Mouse (Mus musculus): ENCODE measurements around the gene Tnk1. TPM values are rescaled to one million over a fixed set of nuclear protein-coding genes. Genes with fewer than 3 reads are reported as not detected.

Tnk1 gene
- polyA plus RNA-seq, 1 experiment from 2014 or later, result 20.5 TPM

DNA sequence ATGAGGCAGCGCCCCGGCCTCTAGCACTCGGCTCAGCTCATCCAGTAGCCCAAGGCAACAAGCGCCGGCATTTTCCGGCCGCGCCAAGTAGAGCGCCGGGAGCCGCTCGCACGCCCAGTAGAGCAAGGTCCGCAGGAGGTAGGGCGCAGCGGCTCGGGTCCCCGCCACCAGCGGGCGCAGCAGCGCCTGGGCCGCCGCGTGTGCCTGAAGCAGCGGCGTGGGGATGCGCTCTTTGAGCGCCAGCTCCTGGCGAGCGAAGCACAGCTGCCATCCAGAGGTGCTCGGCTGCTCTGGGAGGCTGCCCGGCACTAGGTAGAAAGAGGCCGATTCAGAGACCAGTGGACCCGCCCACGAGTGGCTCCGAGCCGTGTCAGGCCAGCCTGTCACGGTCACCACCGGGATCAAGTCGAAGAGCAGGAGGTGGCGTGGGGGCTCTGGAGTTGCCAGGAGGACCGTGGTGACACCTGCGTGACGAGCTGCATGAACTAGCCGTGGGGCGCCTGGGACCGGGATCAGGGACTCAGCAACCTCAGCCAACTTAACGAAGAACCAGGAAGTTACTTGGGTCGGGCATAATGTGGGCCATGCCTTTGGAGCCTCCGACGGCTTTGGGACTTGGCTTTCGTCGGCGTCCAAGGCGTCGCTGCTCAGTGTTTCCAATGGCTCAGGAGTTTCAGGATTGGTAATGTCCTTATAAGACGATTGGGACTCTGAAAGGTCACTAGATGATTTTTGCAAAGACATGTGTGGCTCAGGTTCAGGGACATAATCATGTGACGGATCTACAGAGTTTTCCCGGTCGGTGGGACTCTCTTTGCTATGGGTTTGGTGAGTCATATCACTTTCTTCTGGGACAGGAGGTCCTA is 54.5 kb downstream of the Tnk1 start:
- ATAC-seq, result peak; percentile 84
- H3K4me1 ChIP-seq (ENCODE audit: control insufficient read depth, insufficient read depth, low read length), result peaks cover 52% of the 10 kb centered on the region
- H3K27ac ChIP-seq (ENCODE audit: low read length), result peak overlapping the region; percentile 89

DNA sequence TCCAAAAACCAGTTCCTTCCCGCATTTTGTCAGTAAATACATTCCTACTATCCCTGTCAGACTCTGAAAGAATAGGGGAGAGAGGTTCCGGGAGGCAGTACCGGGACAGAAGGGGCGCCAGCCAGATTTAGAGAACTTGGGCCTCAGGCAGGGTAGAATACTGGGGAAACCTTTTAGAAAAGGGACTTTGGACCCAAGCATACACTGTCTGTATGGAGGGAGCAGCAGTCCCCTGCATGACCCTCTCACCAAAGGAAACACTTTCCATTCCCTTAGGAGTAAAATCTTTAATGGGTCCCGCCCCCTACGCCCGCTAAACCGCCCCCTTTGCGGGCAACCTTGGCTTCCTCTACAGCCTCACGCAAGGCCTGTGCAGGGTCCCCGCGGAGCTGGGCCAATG is 55.2 kb downstream of the Tnk1 start:
- peak overlapping the region; percentile 64 for H3K4me3 ChIP-seq (ENCODE audit: low read length)
- H3K9me3 ChIP-seq (ENCODE audit: control insufficient read depth, low read length), result no peaks in the 10 kb centered on the region
- H3K36me3 ChIP-seq (ENCODE audit: control insufficient read depth, insufficient read depth, low read length), result no peaks in the 10 kb centered on the region
- H3K27me3 ChIP-seq (replicated peaks; ENCODE audit: control insufficient read depth, insufficient read depth, low read length), result 0 out of 2 replicates have a peak, but pooled peaks cover 5% of the 10 kb centered on the region
- ATAC-seq, result peak; percentile 54
- H3K4me1 ChIP-seq (ENCODE audit: control insufficient read depth, insufficient read depth, low read length), result peaks cover 54% of the 10 kb centered on the region
- 2% methylated on average over 12 of the region's 12 CpGs for WGBS
- peak overlapping the region; percentile 98 for H3K4me2 ChIP-seq (ENCODE audit: low read depth, low read length)
- H3K9ac ChIP-seq (ENCODE audit: low read depth, low read length), result peak overlapping the region; percentile 82
- peak overlapping the region; percentile 89 for H3K27ac ChIP-seq (ENCODE audit: low read length)

More for the DNA sequence above, 54.5 kb downstream of the Tnk1 start:
- Histone ChIP-seq H3K4me2 (ENCODE audit: low read depth, low read length) (peak overlapping the region; percentile 98), H3K9ac (ENCODE audit: low read depth, low read length) (peak overlapping the region; percentile 82), H3K36me3 (ENCODE audit: control insufficient read depth, insufficient read depth, low read length) (no peaks in the 10 kb centered on the region), H3K4me3 (ENCODE audit: low read length) (peak overlapping the region; percentile 64), H3K27me3 (replicated peaks; ENCODE audit: control insufficient read depth, insufficient read depth, low read length) (0 out of 2 replicates have a peak, but pooled peaks cover 5% of the 10 kb centered on the region), H3K9me3 (ENCODE audit: control insufficient read depth, low read length) (no peaks in the 10 kb centered on the region)
- 2% methylated on average over 57 of the region's 60 CpGs for WGBS

DNA sequence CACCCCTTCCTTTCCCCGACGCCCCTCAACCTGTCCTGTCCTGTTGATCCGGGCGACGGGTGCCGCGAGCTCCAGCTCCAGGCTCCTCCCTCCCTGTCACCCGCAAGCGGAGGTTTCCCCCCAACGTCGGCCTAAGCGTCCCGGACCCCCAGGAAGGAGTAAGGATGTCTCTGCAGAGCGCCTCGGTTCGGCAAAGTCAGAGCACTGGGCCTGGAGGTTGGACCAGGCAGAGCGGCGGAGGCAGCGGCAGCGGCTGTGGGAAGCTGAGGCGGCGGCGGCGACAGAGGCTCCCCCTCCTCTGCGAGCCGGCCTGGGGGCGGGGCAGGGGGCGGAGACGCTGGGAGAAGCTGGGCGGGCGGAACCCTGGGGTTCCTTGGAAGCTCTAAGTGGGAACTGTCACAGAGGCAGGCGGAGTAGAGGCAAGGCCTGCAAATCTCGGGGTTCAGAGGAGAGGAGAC is 55.9 kb downstream of the Tnk1 start:
- no peaks in the 10 kb centered on the region for H3K9me3 ChIP-seq (ENCODE audit: control insufficient read depth, low read length)
- peak overlapping the region; percentile 64 for H3K4me3 ChIP-seq (ENCODE audit: low read length)
- peak overlapping the region; percentile 82 for H3K9ac ChIP-seq (ENCODE audit: low read depth, low read length)
- ATAC-seq, result peak; percentile 57
- H3K27ac ChIP-seq (ENCODE audit: low read length), result peak overlapping the region; percentile 89
- under 1% methylated on average over 32 of the region's 33 CpGs for WGBS
- no peaks in the 10 kb centered on the region for H3K36me3 ChIP-seq (ENCODE audit: control insufficient read depth, insufficient read depth, low read length)
- peaks cover 54% of the 10 kb centered on the region for H3K4me1 ChIP-seq (ENCODE audit: control insufficient read depth, insufficient read depth, low read length)
- H3K4me2 ChIP-seq (ENCODE audit: low read depth, low read length), result peak overlapping the region; percentile 98
- 0 out of 2 replicates have a peak, but pooled peaks cover 5% of the 10 kb centered on the region for H3K27me3 ChIP-seq (replicated peaks; ENCODE audit: control insufficient read depth, insufficient read depth, low read length)

- H3K4me3 ChIP-seq (ENCODE audit: low read length), result peak within 1 kb of the TSS; percentile 64
- peak within 1 kb of the TSS; percentile 82 for H3K9ac ChIP-seq (ENCODE audit: low read depth, low read length)
- no peaks in the 10 kb centered on the region for H3K36me3 ChIP-seq (ENCODE audit: control insufficient read depth, insufficient read depth, low read length)
- H3K4me1 ChIP-seq (ENCODE audit: control insufficient read depth, insufficient read depth, low read length), result peaks cover 54% of the 10 kb centered on the region
- peak within 1 kb of the TSS; percentile 98 for H3K4me2 ChIP-seq (ENCODE audit: low read depth, low read length)
- 2% methylated on average over 32 of the region's 33 CpGs for WGBS
- H3K27ac ChIP-seq (ENCODE audit: low read length), result peak within 1 kb of the TSS; percentile 89
- H3K27me3 ChIP-seq (replicated peaks; ENCODE audit: control insufficient read depth, insufficient read depth, low read length), result 0 out of 2 replicates have a peak, but pooled peaks cover 5% of the 10 kb centered on the region
- ATAC-seq, result no peak
- H3K9me3 ChIP-seq (ENCODE audit: control insufficient read depth, low read length), result no peaks in the 10 kb centered on the region
These were observed 57.1 kb downstream of the Tnk1 start, which contains the start of gene Fgf11 for GRCm38 (mm10) chr11:69801379-69801977. Gene Fgf11 (minus strand): TSS chr11:69801857.

Small RNA genes lying within 50 kb of the gene (microRNA-seq; reads per million reads assigned to microRNA genes)
- not detected for gene Mir6924

Other genes starting within 250 kb of the Tnk1 start
- gene Shbg, start 240.8 kb downstream of the Tnk1 start, polyA plus RNA-seq (2015; fragmentation: Nextera tagmentation; extraction: Ambion mirVana), result 0.10 and 0.72 TPM in 2 replicates
- 15.4 and 18.1 TPM in 2 replicates for gene Sat2, start 236.7 kb downstream of the Tnk1 start, polyA plus RNA-seq (2015; fragmentation: Nextera tagmentation; extraction: Ambion mirVana)
- 12.1 and 12.6 TPM in 2 replicates for gene Fxr2, start 225.7 kb downstream of the Tnk1 start, polyA plus RNA-seq (2015; fragmentation: Nextera tagmentation; extraction: Ambion mirVana)
- gene Sox15, start 203.4 kb downstream of the Tnk1 start, polyA plus RNA-seq (2015; fragmentation: Nextera tagmentation; extraction: Ambion mirVana), result not detected in 2 replicates
- 68.3 and 69.9 TPM in 2 replicates for gene Mpdu1, start 196.1 kb downstream of the Tnk1 start, polyA plus RNA-seq (2015; fragmentation: Nextera tagmentation; extraction: Ambion mirVana)
- 14.0 and 14.7 TPM in 2 replicates for gene Cd68, start 192.6 kb downstream of the Tnk1 start, polyA plus RNA-seq (2015; fragmentation: Nextera tagmentation; extraction: Ambion mirVana)
- 524 and 563 TPM in 2 replicates for gene Eif4a1, start 186.3 kb downstream of the Tnk1 start, polyA plus RNA-seq (2015; fragmentation: Nextera tagmentation; extraction: Ambion mirVana)
- gene Senp3, start 176.6 kb downstream of the Tnk1 start, polyA plus RNA-seq (2015; fragmentation: Nextera tagmentation; extraction: Ambion mirVana), result 51.8 and 60.3 TPM in 2 replicates
- 0.44 and 0.57 TPM in 2 replicates for gene Tnfsf13, start 172.9 kb downstream of the Tnk1 start, polyA plus RNA-seq (2015; fragmentation: Nextera tagmentation; extraction: Ambion mirVana)
- gene Tnfsf12, start 162.9 kb downstream of the Tnk1 start, polyA plus RNA-seq (2015; fragmentation: Nextera tagmentation; extraction: Ambion mirVana), result 6.0 and 6.3 TPM in 2 replicates
- 3.0 and 3.3 TPM in 2 replicates for gene Tnfsfm13, start 162.6 kb downstream of the Tnk1 start, polyA plus RNA-seq (2015; fragmentation: Nextera tagmentation; extraction: Ambion mirVana)
- gene Polr2a, start 100.1 kb downstream of the Tnk1 start, polyA plus RNA-seq (2015; fragmentation: Nextera tagmentation; extraction: Ambion mirVana), result 14.8 and 16.8 TPM in 2 replicates
- 0.13 and 0.16 TPM in 2 replicates for gene Slc35g3, start 96.8 kb downstream of the Tnk1 start, polyA plus RNA-seq (2015; fragmentation: Nextera tagmentation; extraction: Ambion mirVana)
- 2.3 and 2.4 TPM in 2 replicates for gene Zbtb4, start 92.8 kb downstream of the Tnk1 start, polyA plus RNA-seq (2015; fragmentation: Nextera tagmentation; extraction: Ambion mirVana)
- 3.9 and 4.7 TPM in 2 replicates for gene Chrnb1, start 62.8 kb downstream of the Tnk1 start, polyA plus RNA-seq (2015; fragmentation: Nextera tagmentation; extraction: Ambion mirVana)
- 1.3 and 1.4 TPM in 2 replicates for gene Fgf11, start 56.9 kb downstream of the Tnk1 start, polyA plus RNA-seq (2015; fragmentation: Nextera tagmentation; extraction: Ambion mirVana)
- 34.6 and 42.7 TPM in 2 replicates for gene Tmem102, start 53.1 kb downstream of the Tnk1 start, polyA plus RNA-seq (2015; fragmentation: Nextera tagmentation; extraction: Ambion mirVana)
- gene Gm39566, start 43.4 kb downstream of the Tnk1 start, polyA plus RNA-seq (2015; fragmentation: Nextera tagmentation; extraction: Ambion mirVana), result not detected in 2 replicates
- not detected in 2 replicates for gene Spem2, start 40.3 kb downstream of the Tnk1 start, polyA plus RNA-seq (2015; fragmentation: Nextera tagmentation; extraction: Ambion mirVana)
- gene Spem1, start 36.5 kb downstream of the Tnk1 start, polyA plus RNA-seq (2015; fragmentation: Nextera tagmentation; extraction: Ambion mirVana), result 0.22 TPM in 1 of 2 replicates, not detected in the other
- 3.4 and 4.1 TPM in 2 replicates for gene Nlgn2, start 20.9 kb downstream of the Tnk1 start, polyA plus RNA-seq (2015; fragmentation: Nextera tagmentation; extraction: Ambion mirVana)
- gene Tmem256, start 20.2 kb downstream of the Tnk1 start, polyA plus RNA-seq (2015; fragmentation: Nextera tagmentation; extraction: Ambion mirVana), result 470 and 476 TPM in 2 replicates
- gene Plscr3, start 12.4 kb downstream of the Tnk1 start, polyA plus RNA-seq (2015; fragmentation: Nextera tagmentation; extraction: Ambion mirVana), result 73.0 and 75.2 TPM in 2 replicates
- not detected in 2 replicates for gene Tmem95, start 19.3 kb upstream of the Tnk1 start, polyA plus RNA-seq (2015; fragmentation: Nextera tagmentation; extraction: Ambion mirVana)
- gene Kctd11, start 22.7 kb upstream of the Tnk1 start, polyA plus RNA-seq (2015; fragmentation: Nextera tagmentation; extraction: Ambion mirVana), result 5.5 and 6.2 TPM in 2 replicates
- 4.2 and 5.2 TPM in 2 replicates for gene Acap1, start 36.8 kb upstream of the Tnk1 start, polyA plus RNA-seq (2015; fragmentation: Nextera tagmentation; extraction: Ambion mirVana)
- 4.7 and 5.4 TPM in 2 replicates for gene 2810408A11Rik, start 42.3 kb upstream of the Tnk1 start, polyA plus RNA-seq (2015; fragmentation: Nextera tagmentation; extraction: Ambion mirVana)
- 7.1 and 10.1 TPM in 2 replicates for gene Neurl4, start 42.3 kb upstream of the Tnk1 start, polyA plus RNA-seq (2015; fragmentation: Nextera tagmentation; extraction: Ambion mirVana)
- gene Gps2, start 55.2 kb upstream of the Tnk1 start, polyA plus RNA-seq (2015; fragmentation: Nextera tagmentation; extraction: Ambion mirVana), result 60.0 and 63.8 TPM in 2 replicates
- gene Eif5a, start 63.2 kb upstream of the Tnk1 start, polyA plus RNA-seq (2015; fragmentation: Nextera tagmentation; extraction: Ambion mirVana), result 1,478 and 1,683 TPM in 2 replicates
- 1.3 and 2.1 TPM in 2 replicates for gene Ybx2, start 77.1 kb upstream of the Tnk1 start, polyA plus RNA-seq (2015; fragmentation: Nextera tagmentation; extraction: Ambion mirVana)
- 21.5 and 22.6 TPM in 2 replicates for gene Slc2a4, start 89.5 kb upstream of the Tnk1 start, polyA plus RNA-seq (2015; fragmentation: Nextera tagmentation; extraction: Ambion mirVana)
- gene Cldn7, start 106.0 kb upstream of the Tnk1 start, polyA plus RNA-seq (2015; fragmentation: Nextera tagmentation; extraction: Ambion mirVana), result 1,377 and 1,415 TPM in 2 replicates
- gene Ctdnep1, start 122.4 kb upstream of the Tnk1 start, polyA plus RNA-seq (2015; fragmentation: Nextera tagmentation; extraction: Ambion mirVana), result 20.7 and 20.9 TPM in 2 replicates
- gene Elp5, start 123.8 kb upstream of the Tnk1 start, polyA plus RNA-seq (2015; fragmentation: Nextera tagmentation; extraction: Ambion mirVana), result 92.6 and 106 TPM in 2 replicates
- gene Gabarap, start 132.4 kb upstream of the Tnk1 start, polyA plus RNA-seq (2015; fragmentation: Nextera tagmentation; extraction: Ambion mirVana), result 639 and 679 TPM in 2 replicates
- gene Phf23, start 137.0 kb upstream of the Tnk1 start, polyA plus RNA-seq (2015; fragmentation: Nextera tagmentation; extraction: Ambion mirVana), result 49.7 and 53.1 TPM in 2 replicates
- gene Dvl2, start 141.9 kb upstream of the Tnk1 start, polyA plus RNA-seq (2015; fragmentation: Nextera tagmentation; extraction: Ambion mirVana), result 23.8 and 26.0 TPM in 2 replicates
- 172 and 189 TPM in 2 replicates for gene Acadvl, start 156.7 kb upstream of the Tnk1 start, polyA plus RNA-seq (2015; fragmentation: Nextera tagmentation; extraction: Ambion mirVana)
- 5.1 and 6.1 TPM in 2 replicates for gene Dlg4, start 158.2 kb upstream of the Tnk1 start, polyA plus RNA-seq (2015; fragmentation: Nextera tagmentation; extraction: Ambion mirVana)
- gene Asgr1, start 195.4 kb upstream of the Tnk1 start, polyA plus RNA-seq (2015; fragmentation: Nextera tagmentation; extraction: Ambion mirVana), result 0.17 and 0.31 TPM in 2 replicates
- gene Asgr2, start 233.9 kb upstream of the Tnk1 start, polyA plus RNA-seq (2015; fragmentation: Nextera tagmentation; extraction: Ambion mirVana), result 0.44 and 0.57 TPM in 2 replicates

Measured in intestine, embryonic 16.5 days (tissue).